Mouse (Mus musculus) heart, embryonic 11.5 days (tissue): ENCODE results near the gene Ears2. TPM values are rescaled to one million over a fixed set of nuclear protein-coding genes. Genes with fewer than 3 reads are reported as not detected.
A peak's percentile ranks its signal among the peaks of the same experiment; 100 is the strongest.

Experiments used
- ATAC-seq: fragments of 200-750 bp; cut with Nextera tagmentation; replicated peaks from 2 replicates; pipeline ENCODE4 v1.8.0; 2017; ENCODE audit warnings: moderate library complexity; ENCODE audit not compliant: insufficient number of reproducible peaks, low FRiP score, low TSS enrichment
- H3K27ac ChIP-seq: fragments of 300-500 bp; sonication (generic); 2 replicates; pipeline ENCODE4 v1.5.1; 2014; ENCODE audit warnings: mild to moderate bottlenecking, low read depth, low read length
- H3K27me3 ChIP-seq: fragments of 300-500 bp; sonication (generic); 2 replicates; pipeline ENCODE4 v1.6.1; 2014; ENCODE audit warnings: mild to moderate bottlenecking, low read length, mixed read lengths; ENCODE audit not compliant: control insufficient read depth, insufficient read depth
- H3K36me3 ChIP-seq: fragments of 300-500 bp; sonication (generic); 2 replicates; pipeline ENCODE4 v1.6.1; 2014; ENCODE audit warnings: mild to moderate bottlenecking, low read length, moderate library complexity, mixed read lengths; ENCODE audit not compliant: control insufficient read depth, insufficient read depth
- H3K4me1 ChIP-seq: fragments of 300-500 bp; sonication (generic); 2 replicates; pipeline ENCODE4 v1.6.1; 2014; ENCODE audit warnings: low read length; ENCODE audit not compliant: control insufficient read depth, insufficient read depth
- H3K4me2 ChIP-seq: fragments of 300-500 bp; sonication (generic); 2 replicates; pipeline ENCODE4 v1.6.1; 2014; ENCODE audit warnings: mild to moderate bottlenecking, moderate library complexity
- H3K4me3 ChIP-seq: fragments of 300-500 bp; sonication (generic); 2 replicates; pipeline ENCODE4 v1.5.1; 2014; ENCODE audit warnings: low read depth, low read length
- H3K9ac ChIP-seq: fragments of 300-500 bp; sonication (generic); 2 replicates; pipeline ENCODE4 v1.6.1; 2014; ENCODE audit warnings: mild to moderate bottlenecking, low read depth, low read length, moderate library complexity
- H3K9me3 ChIP-seq: fragments of 300-500 bp; sonication (generic); replicated peaks from 2 replicates; pipeline ENCODE4 v1.6.1; 2016; ENCODE audit warnings: low read length; ENCODE audit not compliant: control insufficient read depth
- WGBS: fragments of 180-500 bp; shearing (Covaris S2); extraction: QIAGEN DNeasy Blood & Tissue Kit; methylation state at CpG from one replicate; pipeline ENCODE4 v1.1.7; 2014; ENCODE audit not compliant: insufficient replicate concordance; 5-methylcytosine and 5-hydroxymethylcytosine counted together
- polyA plus RNA-seq: library from polyadenylated mRNA; unstranded; fragments of >200 nt; fragmentation: Nextera tagmentation; extraction: Ambion mirVana; gene quantifications from 2 replicates; pipeline ENCODE4 v1.2.1, GENCODE M21; 2014

Gene Ears2
- polyA plus RNA-seq, 1 experiment from 2014 or later, result 21.4 TPM

GRCm38 (mm10) chr7:122022131-122022530, 44.9 kb downstream of the Ears2 start:
- H3K9ac ChIP-seq, result no peak overlapping the region
- no peak for ATAC-seq
- H3K27ac ChIP-seq, result no peak overlapping the region

GRCm38 (mm10) chr7:122020667-122021354, 46.3 kb downstream of the Ears2 start, which contains the start of gene Gga2:
TSS of gene Gga2 (minus strand) at chr7:122021222.
- Histone ChIP-seq H3K27me3 (no peaks in the 10 kb centered on the region), H3K36me3 (no peaks in the 10 kb centered on the region), H3K4me1 (peaks cover 26% of the 10 kb centered on the region), H3K9me3 (no peaks in the 10 kb centered on the region), H3K4me3 (peak within 1 kb of the TSS; percentile 73), H3K9ac (peak within 1 kb of the TSS; percentile 79), H3K27ac (peak within 1 kb of the TSS; percentile 72), H3K4me2 (peak within 1 kb of the TSS; percentile 88)
- WGBS, result under 1% methylated on average over 50 of the region's 50 CpGs
- peak; percentile 83 for ATAC-seq

More at GRCm38 (mm10) chr7:122022131-122022530, 44.9 kb downstream of the Ears2 start:
- peaks cover 17% of the 10 kb centered on the region for H3K4me1 ChIP-seq
- WGBS, result 94% methylated on average over 2 of the region's 2 CpGs
- no peaks in the 10 kb centered on the region for H3K27me3 ChIP-seq
- no peak overlapping the region for H3K4me2 ChIP-seq
- H3K9me3 ChIP-seq, result no peaks in the 10 kb centered on the region
- no peaks in the 10 kb centered on the region for H3K36me3 ChIP-seq
- no peak overlapping the region for H3K4me3 ChIP-seq

- H3K4me3 ChIP-seq, result peak overlapping the region; percentile 73
- no peaks in the 10 kb centered on the region for H3K36me3 ChIP-seq
- H3K9ac ChIP-seq, result peak overlapping the region; percentile 79
- H3K4me2 ChIP-seq, result peak overlapping the region; percentile 88
- 1% methylated on average over 6 of the region's 6 CpGs for WGBS
- peaks cover 31% of the 10 kb centered on the region for H3K4me1 ChIP-seq
- peak overlapping the region; percentile 72 for H3K27ac ChIP-seq
- ATAC-seq, result 0 out of 2 replicates have a peak, but pooled peaks have one; percentile 5
- no peaks in the 10 kb centered on the region for H3K9me3 ChIP-seq
- no peaks in the 10 kb centered on the region for H3K27me3 ChIP-seq
Measured at GRCm38 (mm10) chr7:122020273-122020666, 46.8 kb downstream of the Ears2 start.

GRCm38 (mm10) chr7:122018978-122019377, 48.1 kb downstream of the Ears2 start:
- Histone ChIP-seq H3K4me2 (peak overlapping the region; percentile 88; the same call in 1 of the 2 replicates), H3K27me3 (no peaks in the 10 kb centered on the region), H3K9me3 (no peaks in the 10 kb centered on the region), H3K4me1 (peaks cover 39% of the 10 kb centered on the region), H3K27ac (peak overlapping the region; percentile 41; the same call in 1 of the 2 replicates), H3K36me3 (no peaks in the 10 kb centered on the region), H3K9ac (no peak overlapping the region), H3K4me3 (peak overlapping the region; percentile 8; the same call in 1 of the 2 replicates)
- no peak for ATAC-seq
- WGBS, result 83% methylated on average over 7 of the region's 7 CpGs

GRCm38 (mm10) chr7:122018247-122018646, 48.8 kb downstream of the Ears2 start:
- peaks cover 39% of the 10 kb centered on the region for H3K4me1 ChIP-seq
- no peaks in the 10 kb centered on the region for H3K9me3 ChIP-seq
- no peaks in the 10 kb centered on the region for H3K36me3 ChIP-seq
- H3K27ac ChIP-seq, result peak overlapping the region; percentile 41; the same call in 1 of the 2 replicates
- H3K4me2 ChIP-seq, result peak overlapping the region; percentile 88
- ATAC-seq, result 0 out of 2 replicates have a peak, but pooled peaks have one; percentile 40
- H3K27me3 ChIP-seq, result no peaks in the 10 kb centered on the region
- 0 out of 2 replicates have a peak overlapping the region, but pooled peaks have one; percentile 28 for H3K9ac ChIP-seq
- 0 out of 2 replicates have a peak overlapping the region, but pooled peaks have one; percentile 8 for H3K4me3 ChIP-seq
- WGBS, result 66% methylated on average over 3 of the region's 3 CpGs

GRCm38 (mm10) chr7:122015734-122016133, 51.3 kb downstream of the Ears2 start:
- Histone ChIP-seq H3K4me2 (peak overlapping the region; percentile 53), H3K36me3 (peaks cover 9% of the 10 kb centered on the region), H3K9ac (peak overlapping the region; percentile 29; the same call in 1 of the 2 replicates), H3K9me3 (no peaks in the 10 kb centered on the region), H3K27me3 (no peaks in the 10 kb centered on the region), H3K4me1 (peaks cover 39% of the 10 kb centered on the region), H3K4me3 (no peak overlapping the region), H3K27ac (peak overlapping the region; percentile 70)
- no peak for ATAC-seq
- WGBS, result 45% methylated on average over 10 of the region's 10 CpGs

- H3K4me3 ChIP-seq, result no peak overlapping the region
- H3K36me3 ChIP-seq, result peaks cover 14% of the 10 kb centered on the region
- peak overlapping the region; percentile 70 for H3K27ac ChIP-seq
- WGBS, result 18% methylated on average over 8 of the region's 8 CpGs
- no peak; the same call in 1 of the 2 replicates for ATAC-seq
- no peaks in the 10 kb centered on the region for H3K9me3 ChIP-seq
- H3K27me3 ChIP-seq, result no peaks in the 10 kb centered on the region
- peak overlapping the region; percentile 53 for H3K4me2 ChIP-seq
- peak overlapping the region; percentile 29; the same call in 1 of the 2 replicates for H3K9ac ChIP-seq
- H3K4me1 ChIP-seq, result peaks cover 39% of the 10 kb centered on the region
Measured at GRCm38 (mm10) chr7:122015105-122015504, 52.0 kb downstream of the Ears2 start.

- Histone ChIP-seq H3K36me3 (peaks cover 22% of the 10 kb centered on the region), H3K4me2 (no peak overlapping the region), H3K27me3 (no peaks in the 10 kb centered on the region), H3K27ac (no peak overlapping the region), H3K4me3 (no peak overlapping the region), H3K9me3 (no peaks in the 10 kb centered on the region), H3K4me1 (peaks cover 23% of the 10 kb centered on the region), H3K9ac (no peak overlapping the region)
- ATAC-seq, result no peak
- 65% methylated on average over 10 of the region's 10 CpGs for WGBS
Measured at GRCm38 (mm10) chr7:122012949-122013348, 54.1 kb downstream of the Ears2 start.
